Mouse (Mus musculus) lung, embryonic 15.5 days (tissue): ENCODE measurements around the gene Rap1b. TPM values are rescaled to one million over a fixed set of nuclear protein-coding genes. Genes with fewer than 3 reads are reported as not detected.
A peak's percentile ranks its signal among the peaks of the same experiment; 100 is the strongest.

Source experiments
- ATAC-seq: fragments of 200-750 bp; cut with Nextera tagmentation; 2 replicates; pipeline ENCODE4 v1.8.0; 2017; ENCODE audit warnings: moderate number of reproducible peaks, borderline replicate concordance; ENCODE audit not compliant: low FRiP score, low TSS enrichment; ENCODE audit errors: extremely low read depth
- H3K27ac ChIP-seq: fragments of 300-500 bp; sonication (generic); 2 replicates; pipeline ENCODE4 v1.5.1; 2015; ENCODE audit warnings: moderate library complexity, mild to moderate bottlenecking, inconsistent platforms
- H3K27me3 ChIP-seq: fragments of 300-500 bp; sonication (generic); 2 replicates; pipeline ENCODE4 v1.6.1; 2015; ENCODE audit warnings: inconsistent platforms
- H3K36me3 ChIP-seq: fragments of 300-500 bp; sonication (generic); 2 replicates; pipeline ENCODE4 v1.6.1; 2015; ENCODE audit warnings: inconsistent platforms
- H3K4me1 ChIP-seq: fragments of 300-500 bp; sonication (generic); 2 replicates; pipeline ENCODE4 v1.6.1; 2015; ENCODE audit warnings: inconsistent platforms
- H3K4me2 ChIP-seq: fragments of 300-500 bp; sonication (generic); 2 replicates; pipeline ENCODE4 v1.6.1; 2015; ENCODE audit warnings: inconsistent platforms, mild to moderate bottlenecking, moderate library complexity
- H3K4me3 ChIP-seq: fragments of 300-500 bp; sonication (generic); 2 replicates; pipeline ENCODE4 v1.5.1; 2015; ENCODE audit warnings: mild to moderate bottlenecking, inconsistent platforms
- H3K9ac ChIP-seq: fragments of 300-500 bp; sonication (generic); 2 replicates; pipeline ENCODE4 v1.6.1; 2015; ENCODE audit warnings: inconsistent platforms
- H3K9me3 ChIP-seq: fragments of 300-500 bp; sonication (generic); 2 replicates; pipeline ENCODE4 v1.6.1; 2016; ENCODE audit warnings: inconsistent platforms
- WGBS: fragments of 180-500 bp; shearing (Covaris S2); methylation state at CpG from one replicate; pipeline ENCODE4 v1.1.7; 2015; 5-methylcytosine and 5-hydroxymethylcytosine counted together
- polyA plus RNA-seq: library from polyadenylated mRNA; unstranded; fragments of >200 nt; fragmentation: Nextera tagmentation; extraction: Ambion mirVana; gene quantifications from 2 replicates; pipeline ENCODE4 v1.2.1, GENCODE M21; 2015

Rap1b gene
- polyA plus RNA-seq, 1 experiment from 2014 or later = 219 TPM

DNA sequence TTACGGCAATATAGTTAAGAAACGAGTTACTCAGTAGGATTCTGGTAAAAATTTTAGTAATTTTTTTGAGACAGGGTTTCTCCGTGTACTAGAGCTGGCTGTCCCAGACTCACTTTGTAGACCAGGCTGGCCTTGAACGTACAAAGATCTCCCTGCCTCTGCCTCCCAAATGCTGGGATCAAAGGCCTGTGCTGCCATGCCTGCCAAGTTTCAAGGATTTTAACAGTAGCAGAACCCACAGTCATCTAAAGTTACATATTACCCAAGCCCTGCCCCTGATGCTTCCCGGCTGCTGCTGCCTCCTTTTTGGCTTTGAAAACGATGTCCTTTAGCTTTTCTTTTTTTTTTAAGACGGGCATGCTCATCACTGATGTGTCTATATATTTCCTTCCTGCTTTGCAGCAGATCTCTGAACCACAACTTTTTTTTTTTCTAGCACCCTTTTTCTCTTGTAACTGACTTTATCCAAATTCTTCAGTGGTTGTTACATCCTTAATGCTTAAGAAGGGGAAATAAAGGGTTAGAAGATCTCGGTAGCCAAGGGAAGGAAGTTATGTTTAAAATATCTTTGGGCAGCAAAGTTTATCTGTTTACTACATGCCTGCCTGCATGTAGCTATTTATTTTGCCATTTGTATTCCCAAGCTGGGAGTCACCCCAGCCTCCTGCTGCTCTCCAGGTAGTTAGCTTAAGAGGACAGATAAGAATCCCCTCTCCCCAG is 10.3 kb upstream of the Rap1b start:
- WGBS = 52% methylated on average over 8 of the region's 8 CpGs
- H3K4me1 ChIP-seq = peaks cover 10% of the 10 kb centered on the region
- no peak overlapping the region for H3K27ac ChIP-seq
- no peak overlapping the region for H3K4me3 ChIP-seq
- no peaks in the 10 kb centered on the region for H3K36me3 ChIP-seq
- H3K4me2 ChIP-seq = no peak overlapping the region
- ATAC-seq = no peak
- no peaks in the 10 kb centered on the region for H3K27me3 ChIP-seq
- no peak overlapping the region for H3K9ac ChIP-seq
- H3K9me3 ChIP-seq = no peaks in the 10 kb centered on the region

GRCm38 (mm10) chr10:117852648-117853192 is 6.9 kb upstream of the Rap1b start:
- no peak overlapping the region for H3K4me3 ChIP-seq
- H3K4me2 ChIP-seq = no peak overlapping the region
- no peaks in the 10 kb centered on the region for H3K9me3 ChIP-seq
- WGBS = 84% methylated on average over 10 of the region's 10 CpGs
- H3K27me3 ChIP-seq = no peaks in the 10 kb centered on the region
- H3K9ac ChIP-seq = no peak overlapping the region
- H3K36me3 ChIP-seq = no peaks in the 10 kb centered on the region
- H3K27ac ChIP-seq = no peak overlapping the region
- no peak for ATAC-seq
- H3K4me1 ChIP-seq = peaks cover 3% of the 10 kb centered on the region; the same call in 1 of the 2 replicates

GRCm38 (mm10) chr10:117848981-117849380 is 3.1 kb upstream of the Rap1b start:
- ATAC-seq = no peak
- WGBS = 55% methylated on average over 3 of the region's 3 CpGs
- Histone ChIP-seq H3K9me3 (no peaks in the 10 kb centered on the region), H3K27ac (no peak overlapping the region), H3K9ac (no peak overlapping the region), H3K4me3 (no peak overlapping the region), H3K36me3 (no peaks in the 10 kb centered on the region), H3K27me3 (no peaks in the 10 kb centered on the region), H3K4me1 (peaks cover 14% of the 10 kb centered on the region), H3K4me2 (no peak overlapping the region)

GRCm38 (mm10) chr10:117846796-117847195 is 961 bp upstream of the Rap1b start:
- H3K27me3 ChIP-seq = no peaks in the 10 kb centered on the region
- peak overlapping the region; percentile 99 for H3K27ac ChIP-seq
- no peak for ATAC-seq
- peaks cover 30% of the 10 kb centered on the region for H3K4me1 ChIP-seq
- H3K4me2 ChIP-seq = peak overlapping the region; percentile 58
- H3K4me3 ChIP-seq = peak overlapping the region; percentile 96
- no peaks in the 10 kb centered on the region for H3K36me3 ChIP-seq
- no peaks in the 10 kb centered on the region for H3K9me3 ChIP-seq
- H3K9ac ChIP-seq = peak overlapping the region; percentile 46; the same call in 1 of the 2 replicates
- 50% methylated on average over 9 of the region's 9 CpGs for WGBS

DNA sequence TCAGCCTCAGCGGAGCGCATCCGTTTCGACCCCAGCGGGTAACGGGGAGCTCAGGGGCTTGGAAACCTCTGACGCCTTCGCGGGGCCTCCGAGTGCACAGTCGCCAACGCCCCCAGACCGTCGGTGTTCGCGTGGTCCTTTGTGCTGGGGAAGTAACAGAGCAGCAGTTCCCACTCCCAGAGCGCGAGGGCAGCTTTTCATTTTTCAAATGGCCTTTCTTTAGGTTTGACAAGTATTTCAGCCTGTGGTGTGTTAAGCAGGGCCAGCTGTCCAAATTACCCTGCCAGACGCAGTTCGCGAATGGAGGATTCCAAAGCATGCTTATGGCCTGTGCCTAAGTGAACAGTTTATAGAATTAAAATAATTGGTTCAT is 411 bp upstream of the Rap1b start:
- Histone ChIP-seq H3K27ac (peak overlapping the region; percentile 99), H3K27me3 (no peaks in the 10 kb centered on the region), H3K4me1 (peaks cover 32% of the 10 kb centered on the region), H3K4me2 (peak overlapping the region; percentile 58), H3K9ac (peak overlapping the region; percentile 46), H3K36me3 (no peaks in the 10 kb centered on the region), H3K9me3 (no peaks in the 10 kb centered on the region), H3K4me3 (peak overlapping the region; percentile 96)
- peak; percentile 82 for ATAC-seq
- 0% methylated on average over 21 of the region's 21 CpGs for WGBS

GRCm38 (mm10) chr10:117844782-117845596 is 846 bp downstream of the Rap1b start:
- peak overlapping the region; percentile 99 for H3K27ac ChIP-seq
- WGBS = 1% methylated on average over 51 of the region's 52 CpGs
- H3K4me2 ChIP-seq = peak overlapping the region; percentile 60

DNA sequence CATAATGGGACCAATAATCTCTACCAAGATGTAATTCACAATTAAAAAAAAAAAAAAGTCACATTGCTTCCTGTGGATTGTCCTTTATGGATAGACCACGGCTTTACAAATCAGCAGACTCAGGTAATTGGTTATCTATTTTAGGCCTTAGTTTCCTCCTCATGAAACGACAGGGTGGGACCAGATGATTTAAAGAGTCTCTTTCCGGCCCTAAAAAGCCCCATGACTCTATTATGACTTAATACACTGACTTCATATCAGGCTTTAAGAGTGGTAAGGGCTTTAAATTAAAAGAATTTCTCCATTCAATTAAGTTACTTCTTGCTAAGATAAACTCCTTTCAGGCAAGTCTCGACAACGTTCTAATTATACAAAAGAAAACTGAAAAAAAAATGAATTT is 1.6 kb downstream of the Rap1b start:
- 12% methylated on average over 5 of the region's 5 CpGs for WGBS
- H3K4me1 ChIP-seq = peaks cover 32% of the 10 kb centered on the region
- no peak for ATAC-seq

More at GRCm38 (mm10) chr10:117844782-117845596, 846 bp downstream of the Rap1b start:
- H3K4me3 ChIP-seq = peak overlapping the region; percentile 96
- peak overlapping the region; percentile 95 for H3K9ac ChIP-seq
- peaks cover 32% of the 10 kb centered on the region for H3K4me1 ChIP-seq
- H3K36me3 ChIP-seq = no peaks in the 10 kb centered on the region
- H3K9me3 ChIP-seq = no peaks in the 10 kb centered on the region
- no peaks in the 10 kb centered on the region for H3K27me3 ChIP-seq
- ATAC-seq = peak; percentile 53

DNA sequence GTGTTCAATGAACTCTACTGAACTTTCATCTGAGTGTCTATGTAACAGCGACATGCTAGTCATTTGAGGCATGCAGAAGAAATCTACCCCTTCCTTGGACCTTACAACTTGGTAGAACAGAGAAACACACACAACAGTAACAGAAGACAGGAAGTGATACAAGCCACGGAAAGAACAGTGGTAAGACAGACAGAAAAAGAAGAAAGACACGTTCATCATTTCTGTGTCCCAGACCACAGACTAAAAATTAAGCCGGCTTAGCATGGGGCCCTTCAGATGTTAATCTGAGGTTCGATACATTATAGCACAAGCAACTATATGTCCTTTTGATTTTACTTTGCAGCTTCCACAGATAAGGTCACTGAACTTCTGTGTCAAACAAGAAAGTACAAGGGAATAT is 2.1 kb downstream of the Rap1b start:
- Histone ChIP-seq H3K27me3 (no peaks in the 10 kb centered on the region), H3K4me1 (peaks cover 36% of the 10 kb centered on the region), H3K9me3 (no peaks in the 10 kb centered on the region), H3K9ac (no peak overlapping the region), H3K4me3 (peak overlapping the region; percentile 96), H3K36me3 (no peaks in the 10 kb centered on the region), H3K27ac (no peak overlapping the region), H3K4me2 (peak overlapping the region; percentile 60)
- ATAC-seq = no peak
- WGBS = 62% methylated on average over 5 of the region's 5 CpGs

More for the DNA sequence above, 1.6 kb downstream of the Rap1b start:
- Histone ChIP-seq H3K9me3 (no peaks in the 10 kb centered on the region), H3K4me2 (peak overlapping the region; percentile 60), H3K27ac (no peak overlapping the region), H3K27me3 (no peaks in the 10 kb centered on the region), H3K36me3 (no peaks in the 10 kb centered on the region), H3K4me3 (peak overlapping the region; percentile 96), H3K9ac (peak overlapping the region; percentile 95)

DNA sequence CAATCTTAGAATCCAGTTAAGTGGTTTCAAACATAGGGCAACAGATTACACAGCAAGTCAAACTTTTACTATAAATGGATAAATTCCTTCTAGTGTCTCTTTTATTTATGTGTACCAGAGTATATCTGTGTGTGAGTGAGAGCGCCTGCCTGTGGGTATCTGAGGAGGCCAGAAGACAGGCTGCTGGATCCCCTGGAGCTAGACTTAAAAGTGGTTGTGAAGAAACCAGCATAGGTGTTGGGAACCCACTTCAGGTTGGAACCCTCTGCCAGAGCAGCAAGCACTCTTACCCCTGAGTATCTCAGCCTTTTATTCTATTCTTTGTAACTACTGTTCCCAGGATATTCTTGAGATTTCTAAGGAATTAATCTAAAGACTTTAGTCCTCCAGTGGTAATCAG is 4.1 kb downstream of the Rap1b start:
- no peaks in the 10 kb centered on the region for H3K27me3 ChIP-seq
- WGBS = 78% methylated on average over 1 of the region's 1 CpGs
- H3K4me2 ChIP-seq = no peak overlapping the region
- no peaks in the 10 kb centered on the region for H3K9me3 ChIP-seq
- H3K4me3 ChIP-seq = no peak overlapping the region
- H3K27ac ChIP-seq = no peak overlapping the region
- H3K4me1 ChIP-seq = peaks cover 34% of the 10 kb centered on the region
- ATAC-seq = no peak
- H3K9ac ChIP-seq = no peak overlapping the region
- H3K36me3 ChIP-seq = no peaks in the 10 kb centered on the region

DNA sequence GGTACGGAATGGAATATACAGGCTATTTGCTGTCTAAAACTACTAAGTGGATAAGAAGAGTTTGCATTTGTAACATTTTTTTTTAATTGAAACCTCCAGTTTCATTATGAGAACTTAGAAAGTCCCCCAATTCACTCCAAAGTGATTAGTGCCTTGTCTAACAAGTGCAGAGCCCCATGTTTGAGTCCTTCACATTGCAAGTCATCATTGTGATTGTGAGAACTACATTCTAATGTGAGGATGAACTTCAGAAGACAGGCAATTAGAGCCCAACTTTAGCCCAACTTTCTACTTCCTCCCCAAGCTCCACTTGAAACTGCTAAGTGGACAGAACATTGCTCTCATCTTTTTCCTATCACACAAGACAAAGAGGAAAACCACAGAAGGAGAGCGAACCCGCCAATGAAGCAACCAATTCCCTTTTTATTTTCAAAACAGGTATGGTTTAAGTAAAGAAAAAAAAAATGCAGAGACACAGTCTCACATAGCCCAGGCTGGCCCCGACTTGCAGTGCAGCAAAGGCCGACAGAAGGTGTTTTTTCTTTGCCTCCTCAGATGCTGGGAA is 5.3 kb downstream of the Rap1b start:
- H3K36me3 ChIP-seq = no peaks in the 10 kb centered on the region
- no peak overlapping the region for H3K9ac ChIP-seq
- WGBS = 82% methylated on average over 5 of the region's 5 CpGs
- no peaks in the 10 kb centered on the region for H3K27me3 ChIP-seq
- no peak overlapping the region for H3K4me2 ChIP-seq
- no peaks in the 10 kb centered on the region for H3K9me3 ChIP-seq
- no peak for ATAC-seq
- H3K4me3 ChIP-seq = no peak overlapping the region
- peaks cover 29% of the 10 kb centered on the region for H3K4me1 ChIP-seq
- H3K27ac ChIP-seq = no peak overlapping the region

DNA sequence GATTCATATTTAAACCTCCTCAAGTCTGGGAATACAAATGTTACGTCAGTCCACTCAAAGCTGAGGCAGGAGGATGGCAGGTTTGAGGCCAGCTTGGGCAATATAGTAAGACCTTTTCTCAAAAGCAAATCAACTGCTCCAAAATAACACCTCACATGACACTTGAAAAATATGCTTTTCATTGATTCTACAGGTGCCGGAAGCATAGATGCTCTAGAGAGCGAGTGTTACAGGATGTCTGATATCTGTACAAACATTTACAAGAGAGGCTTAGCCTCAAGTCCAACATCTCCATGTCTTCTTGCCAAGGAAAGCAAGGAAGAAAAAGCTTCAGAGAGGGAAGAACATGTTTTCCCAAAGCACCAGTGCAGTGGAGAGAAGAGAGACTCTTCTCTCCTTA is 6.1 kb downstream of the Rap1b start:
- no peaks in the 10 kb centered on the region for H3K27me3 ChIP-seq
- 70% methylated on average over 3 of the region's 3 CpGs for WGBS
- no peak overlapping the region for H3K27ac ChIP-seq
- no peak overlapping the region for H3K4me2 ChIP-seq
- no peak for ATAC-seq
- peaks cover 29% of the 10 kb centered on the region for H3K4me1 ChIP-seq
- H3K9ac ChIP-seq = no peak overlapping the region
- no peaks in the 10 kb centered on the region for H3K36me3 ChIP-seq
- no peaks in the 10 kb centered on the region for H3K9me3 ChIP-seq
- no peak overlapping the region for H3K4me3 ChIP-seq

- Histone ChIP-seq H3K9ac (no peak overlapping the region), H3K36me3 (no peaks in the 10 kb centered on the region), H3K4me1 (peaks cover 23% of the 10 kb centered on the region), H3K9me3 (no peaks in the 10 kb centered on the region), H3K4me2 (no peak overlapping the region), H3K27me3 (no peaks in the 10 kb centered on the region), H3K27ac (no peak overlapping the region), H3K4me3 (no peak overlapping the region)
- ATAC-seq = no peak
- WGBS = 88% methylated on average over 3 of the region's 3 CpGs
Measured at GRCm38 (mm10) chr10:117838924-117839323, 6.9 kb downstream of the Rap1b start.
